Mouse (Mus musculus) liver, adult (tissue): ENCODE results near the gene Frem3.
"Not testable (repeated sequence)": the region's sequence is repeated elsewhere in the genome, so short reads cannot be mapped to it uniquely, and the experiment has no call there.

ENCODE experiments used
- GATA4 ChIP-seq: IDR thresholded peaks from 2 replicates; pipeline ENCODE4 v1.6.1; 2014; ENCODE audit warnings: mild to moderate bottlenecking, low read length; ENCODE audit not compliant: insufficient replicate concordance

Gene Frem3

GRCm38 (mm10) chr8:80661055-80661454 lies 50.2 kb downstream of the Frem3 start:
- no peak for TF ChIP-seq GATA4

- TF ChIP-seq GATA4: no peak
These were observed 52.6 kb downstream of the Frem3 start for GRCm38 (mm10) chr8:80663476-80663875.

GRCm38 (mm10) chr8:80669277-80669901 lies 58.5 kb downstream of the Frem3 start:
- TF ChIP-seq GATA4: no peak

GRCm38 (mm10) chr8:80682594-80682993 lies 71.7 kb downstream of the Frem3 start:
- no peak for TF ChIP-seq GATA4

- TF ChIP-seq GATA4: no peak
These were observed 73.0 kb downstream of the Frem3 start for GRCm38 (mm10) chr8:80683756-80684335.

- TF ChIP-seq GATA4: no peak
These were observed 77.3 kb downstream of the Frem3 start for GRCm38 (mm10) chr8:80688141-80688540.

- no peak for TF ChIP-seq GATA4
These were observed 100.0 kb downstream of the Frem3 start for GRCm38 (mm10) chr8:80710670-80711400.

GRCm38 (mm10) chr8:80714461-80714860 lies 103.6 kb downstream of the Frem3 start:
- no peak for TF ChIP-seq GATA4

GRCm38 (mm10) chr8:80732326-80732725 lies 121.4 kb downstream of the Frem3 start:
- TF ChIP-seq GATA4: no peak

GRCm38 (mm10) chr8:80738046-80738387 lies 127.1 kb downstream of the Frem3 start:
- no peak for TF ChIP-seq GATA4

GRCm38 (mm10) chr8:80738388-80739154 lies 127.7 kb downstream of the Frem3 start:
- TF ChIP-seq GATA4: no peak

GRCm38 (mm10) chr8:80739155-80739924 lies 128.5 kb downstream of the Frem3 start, which contains the start of gene Smarca5:
Smarca5 (minus strand) TSS chr8:80739497.
- not testable (repeated sequence) for TF ChIP-seq GATA4

- TF ChIP-seq GATA4: no peak
These were observed 129.1 kb downstream of the Frem3 start for GRCm38 (mm10) chr8:80739932-80740331.
